Mouse (Mus musculus): ENCODE measurements around the gene Wfikkn2. TPM values are rescaled to one million over a fixed set of nuclear protein-coding genes. Genes with fewer than 3 reads are reported as not detected.

Gene Wfikkn2
- polyA plus RNA-seq, 1 experiment: 1.7 TPM

DNA sequence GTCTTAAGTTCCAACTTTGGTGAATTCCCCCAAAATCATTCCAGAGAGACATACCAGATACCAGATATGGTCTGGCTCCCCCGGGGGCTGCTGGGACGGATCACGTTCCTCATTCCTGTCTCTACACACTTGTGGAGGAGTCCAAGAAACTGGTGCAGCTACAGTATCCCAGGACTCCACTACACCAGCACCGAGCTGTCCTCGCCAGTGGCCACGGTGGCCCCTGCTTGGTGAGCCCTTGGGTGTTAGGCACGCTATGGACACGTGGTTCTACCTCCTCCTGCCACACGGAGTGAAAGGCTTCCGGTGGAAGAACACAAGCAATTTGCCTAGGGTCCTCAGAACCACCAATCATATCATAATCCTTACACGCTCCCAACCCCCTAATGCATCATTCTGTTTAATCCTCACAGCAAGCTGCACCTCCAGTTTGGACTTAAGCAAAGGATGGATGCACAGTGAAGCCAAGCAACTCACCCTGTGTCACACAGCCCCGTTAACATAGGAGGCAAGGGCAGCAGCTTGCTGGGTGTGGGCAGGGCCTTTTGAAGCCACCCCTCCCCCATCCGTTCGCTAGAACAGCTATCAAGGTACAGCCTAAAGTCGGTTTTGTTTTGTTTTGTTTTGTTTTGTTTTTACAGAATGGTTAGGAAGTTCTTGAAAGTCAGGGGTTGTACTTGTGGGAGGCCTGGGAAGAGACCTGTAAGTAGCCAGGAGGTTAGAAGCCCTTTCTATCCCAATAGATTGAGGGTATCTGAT, 2.2 kb downstream of the Wfikkn2 start:
- 40% methylated on average over 15 of the region's 15 CpGs for WGBS

DNA sequence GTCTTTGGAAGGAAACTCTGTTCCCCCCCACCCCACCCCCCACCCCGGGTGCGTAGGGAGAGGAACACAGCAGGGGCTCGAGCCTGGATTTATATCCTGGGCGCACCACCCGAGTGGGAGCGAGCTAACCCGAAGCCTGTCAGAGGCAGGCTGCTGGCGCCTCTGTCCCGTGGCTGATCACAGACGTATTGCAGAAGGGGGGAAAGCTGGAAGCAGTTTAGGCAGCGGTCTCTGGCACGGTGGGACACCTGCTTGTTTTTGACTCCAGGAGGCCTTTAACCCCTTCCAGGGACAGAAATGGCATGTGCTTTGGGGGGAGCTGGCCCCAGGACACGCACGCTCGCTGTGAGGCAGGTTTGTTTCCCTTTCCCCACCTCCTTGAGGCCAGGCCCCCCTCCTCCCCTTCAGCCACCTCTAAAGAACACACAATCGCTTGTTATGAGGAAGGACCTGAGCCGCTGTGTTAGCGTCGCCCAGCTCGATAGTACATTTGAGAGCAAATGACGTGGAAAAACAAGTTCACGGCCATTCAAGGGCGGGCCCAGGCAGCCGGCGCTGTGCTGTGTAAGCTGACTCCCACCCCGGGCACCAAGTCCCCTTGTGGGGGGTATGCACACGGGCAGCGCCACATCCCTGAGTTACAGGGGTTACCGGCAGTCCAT, 2.9 kb downstream of the Wfikkn2 start:
- no peak for DNase-seq
- peaks cover 2% of the 10 kb centered on the region; the same call in 1 of the 2 replicates for H3K4me1 ChIP-seq (ENCODE audit: control insufficient read depth, insufficient read depth, low read length)
- no peak for TF ChIP-seq POLR2A (IDR thresholded peaks at IDR 0.05; ENCODE audit: borderline replicate concordance, extremely low read depth, low read depth, low read length)
- no peak for TF ChIP-seq CTCF (IDR thresholded peaks at IDR 0.05; ENCODE audit: insufficient read depth, low read length)
- WGBS: 8% methylated on average over 29 of the region's 29 CpGs
- peak overlapping the region; percentile 27 for H3K4me3 ChIP-seq (replicated peaks; ENCODE audit: extremely low read depth, low read depth, low read length)

More for the DNA sequence above, 2.2 kb downstream of the Wfikkn2 start:
- DNase-seq: no peak
- peaks cover 2% of the 10 kb centered on the region; the same call in 1 of the 2 replicates for H3K4me1 ChIP-seq (ENCODE audit: control insufficient read depth, insufficient read depth, low read length)
- no peak overlapping the region for H3K4me3 ChIP-seq (replicated peaks; ENCODE audit: extremely low read depth, low read depth, low read length)
- TF ChIP-seq CTCF (IDR thresholded peaks at IDR 0.05; ENCODE audit: insufficient read depth, low read length) (no peak), POLR2A (IDR thresholded peaks at IDR 0.05; ENCODE audit: borderline replicate concordance, extremely low read depth, low read depth, low read length) (no peak)

DNA sequence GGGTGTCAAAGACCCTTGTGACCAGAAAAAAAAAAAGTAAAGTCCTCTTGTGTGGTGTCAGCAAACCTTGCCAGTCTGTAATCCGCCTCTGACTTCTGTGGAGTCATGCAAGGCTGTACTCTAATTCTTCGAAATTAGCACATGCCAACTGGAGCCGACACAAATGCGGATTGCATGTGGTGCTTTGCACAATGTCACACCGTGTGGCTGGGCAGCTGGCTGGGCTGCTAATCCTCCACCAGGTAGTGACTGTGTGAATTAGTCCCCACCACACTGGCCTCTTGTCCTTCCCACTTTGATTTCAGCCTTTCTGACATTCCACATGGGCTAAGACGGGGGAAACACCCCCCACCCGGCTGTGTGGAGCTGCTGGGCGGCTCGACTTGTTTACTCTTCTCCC, 6.1 kb downstream of the Wfikkn2 start:
- WGBS: 43% methylated on average over 9 of the region's 9 CpGs
- no peak overlapping the region for H3K4me3 ChIP-seq (replicated peaks; ENCODE audit: extremely low read depth, low read depth, low read length)
- peaks cover 2% of the 10 kb centered on the region; the same call in 1 of the 2 replicates for H3K4me1 ChIP-seq (ENCODE audit: control insufficient read depth, insufficient read depth, low read length)
- no peak for TF ChIP-seq POLR2A (IDR thresholded peaks at IDR 0.05; ENCODE audit: borderline replicate concordance, extremely low read depth, low read depth, low read length)
- DNase-seq: no peak

DNA sequence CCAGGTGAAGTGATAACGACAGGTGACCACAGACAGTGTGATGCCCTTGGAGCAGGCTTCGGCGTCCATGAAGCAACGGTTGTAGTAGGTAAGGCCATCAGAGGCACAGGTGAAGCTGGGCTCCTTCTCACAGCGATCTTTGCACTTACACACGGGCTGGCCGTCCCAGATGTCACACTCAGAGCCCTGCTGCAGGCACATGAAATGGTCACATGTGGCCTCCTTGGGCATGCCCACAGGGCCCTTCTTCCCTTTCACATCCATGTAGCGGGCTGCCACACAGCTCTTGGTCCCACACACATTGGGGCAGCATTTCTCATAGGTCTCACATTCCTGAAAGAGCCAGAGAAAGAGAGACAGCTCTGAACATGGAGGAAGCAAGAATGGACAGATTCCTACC, 7.0 kb downstream of the Wfikkn2 start:
- DNase-seq: no peak
- peaks cover 2% of the 10 kb centered on the region; the same call in 1 of the 2 replicates for H3K4me1 ChIP-seq (ENCODE audit: control insufficient read depth, insufficient read depth, low read length)
- TF ChIP-seq POLR2A (IDR thresholded peaks at IDR 0.05; ENCODE audit: borderline replicate concordance, extremely low read depth, low read depth, low read length) (no peak), CTCF (IDR thresholded peaks at IDR 0.05; ENCODE audit: insufficient read depth, low read length) (no peak)
- no peak overlapping the region for H3K4me3 ChIP-seq (replicated peaks; ENCODE audit: extremely low read depth, low read depth, low read length)
- 94% methylated on average over 8 of the region's 8 CpGs for WGBS

DNA sequence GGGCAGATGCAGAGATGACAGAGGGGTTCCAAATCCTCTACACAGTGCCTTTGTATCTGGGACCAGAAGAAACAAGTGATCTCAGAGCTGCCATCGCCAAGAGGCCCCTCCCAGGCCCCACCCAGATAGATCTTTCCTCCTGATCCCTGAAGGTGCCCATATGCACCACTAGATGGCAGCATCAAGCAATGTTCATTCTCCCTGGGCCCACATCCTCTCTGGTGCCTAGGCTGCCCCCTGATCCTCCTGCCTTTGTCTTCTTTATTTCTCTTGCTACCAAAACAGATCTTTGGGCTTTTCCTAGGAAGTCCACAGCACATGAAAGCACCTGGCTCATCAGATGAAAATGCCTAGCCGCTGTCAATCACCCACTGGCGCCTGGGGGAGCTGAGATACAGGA, 9.7 kb downstream of the Wfikkn2 start:
- DNase-seq: peak; percentile 50
- TF ChIP-seq CTCF (IDR thresholded peaks at IDR 0.05; ENCODE audit: insufficient read depth, low read length): peak; percentile 92
- no peak for TF ChIP-seq POLR2A (IDR thresholded peaks at IDR 0.05; ENCODE audit: borderline replicate concordance, extremely low read depth, low read depth, low read length)
- Histone ChIP-seq H3K4me1 (ENCODE audit: control insufficient read depth, insufficient read depth, low read length) (peaks cover 7% of the 10 kb centered on the region; the same call in 1 of the 2 replicates), H3K4me3 (replicated peaks; ENCODE audit: extremely low read depth, low read depth, low read length) (no peak overlapping the region)
- WGBS: 35% methylated on average over 3 of the region's 3 CpGs

DNA sequence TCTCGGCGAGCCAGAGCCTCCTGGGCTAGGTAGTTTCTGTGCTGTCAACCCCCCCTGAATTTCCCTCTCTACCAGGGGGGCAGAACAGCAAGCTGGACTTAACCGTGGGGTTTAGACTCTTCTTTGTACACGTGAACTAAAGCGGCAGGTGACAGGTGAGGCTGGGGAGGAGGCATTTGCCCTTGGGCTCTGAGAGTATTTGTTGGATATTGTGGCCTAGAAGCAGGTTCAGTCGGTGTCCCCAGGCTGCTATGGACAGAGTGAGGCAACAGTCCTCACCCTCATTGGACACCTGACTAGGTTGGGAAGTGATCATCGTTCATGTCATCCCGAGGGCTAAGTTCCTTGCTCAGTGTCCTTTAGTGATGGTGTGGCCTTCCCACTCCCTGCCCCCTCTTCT, 10.9 kb downstream of the Wfikkn2 start:
- no peak for DNase-seq
- WGBS: 91% methylated on average over 8 of the region's 8 CpGs
- H3K4me1 ChIP-seq (ENCODE audit: control insufficient read depth, insufficient read depth, low read length): peaks cover 7% of the 10 kb centered on the region; the same call in 1 of the 2 replicates
- TF ChIP-seq CTCF (IDR thresholded peaks at IDR 0.05; ENCODE audit: insufficient read depth, low read length): no peak
- TF ChIP-seq POLR2A (IDR thresholded peaks at IDR 0.05; ENCODE audit: borderline replicate concordance, extremely low read depth, low read depth, low read length): no peak
- no peak overlapping the region for H3K4me3 ChIP-seq (replicated peaks; ENCODE audit: extremely low read depth, low read depth, low read length)

DNA sequence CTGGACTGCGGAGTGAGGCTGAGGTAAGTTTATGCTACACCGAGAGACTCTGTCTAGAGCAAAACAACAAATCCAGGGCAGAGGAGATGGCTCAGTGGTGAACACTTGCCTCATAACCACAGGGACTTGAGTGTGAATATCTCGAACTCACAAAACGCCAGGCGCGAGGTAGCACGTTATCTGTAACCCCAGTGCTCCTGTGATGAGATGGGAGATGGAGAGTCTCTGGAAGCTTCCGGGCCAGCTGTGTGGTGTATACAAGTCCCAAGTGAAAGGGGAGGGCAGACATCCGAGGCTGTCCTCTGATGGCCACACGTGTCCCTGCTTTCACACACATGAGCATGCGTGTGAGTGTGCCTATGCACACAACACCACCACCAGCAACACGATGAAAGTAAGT, 11.4 kb downstream of the Wfikkn2 start:
- Histone ChIP-seq H3K4me3 (replicated peaks; ENCODE audit: extremely low read depth, low read depth, low read length) (no peak overlapping the region), H3K4me1 (ENCODE audit: control insufficient read depth, insufficient read depth, low read length) (peaks cover 7% of the 10 kb centered on the region; the same call in 1 of the 2 replicates)
- no peak for TF ChIP-seq CTCF (IDR thresholded peaks at IDR 0.05; ENCODE audit: insufficient read depth, low read length)
- no peak for TF ChIP-seq POLR2A (IDR thresholded peaks at IDR 0.05; ENCODE audit: borderline replicate concordance, extremely low read depth, low read depth, low read length)
- 89% methylated on average over 12 of the region's 12 CpGs for WGBS
- DNase-seq: no peak

DNA sequence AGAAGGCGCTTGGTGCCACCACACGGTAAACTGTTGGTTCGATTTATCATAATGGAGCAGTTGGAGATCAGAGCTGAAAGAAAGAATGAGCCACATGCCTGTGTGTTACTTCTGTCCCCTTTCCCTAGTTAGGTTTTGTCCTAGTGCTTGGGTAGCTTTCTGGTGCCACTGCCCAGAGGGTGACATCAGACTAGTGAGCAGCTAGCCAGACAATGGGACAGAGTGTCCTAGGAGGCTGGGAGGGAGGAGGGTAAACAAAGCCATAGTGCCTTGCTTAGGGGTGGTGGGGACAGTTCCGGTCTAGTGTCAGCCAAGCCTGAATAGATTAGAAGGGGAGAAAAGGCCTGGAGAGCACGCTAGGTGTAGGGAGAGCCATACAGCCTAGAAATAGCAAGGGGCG, 12.4 kb downstream of the Wfikkn2 start:
- H3K4me1 ChIP-seq (ENCODE audit: control insufficient read depth, insufficient read depth, low read length): peaks cover 7% of the 10 kb centered on the region; the same call in 1 of the 2 replicates
- WGBS: 80% methylated on average over 6 of the region's 6 CpGs
- TF ChIP-seq CTCF (IDR thresholded peaks at IDR 0.05; ENCODE audit: insufficient read depth, low read length): no peak
- no peak for TF ChIP-seq POLR2A (IDR thresholded peaks at IDR 0.05; ENCODE audit: borderline replicate concordance, extremely low read depth, low read depth, low read length)
- no peak overlapping the region for H3K4me3 ChIP-seq (replicated peaks; ENCODE audit: extremely low read depth, low read depth, low read length)
- DNase-seq: no peak

DNA sequence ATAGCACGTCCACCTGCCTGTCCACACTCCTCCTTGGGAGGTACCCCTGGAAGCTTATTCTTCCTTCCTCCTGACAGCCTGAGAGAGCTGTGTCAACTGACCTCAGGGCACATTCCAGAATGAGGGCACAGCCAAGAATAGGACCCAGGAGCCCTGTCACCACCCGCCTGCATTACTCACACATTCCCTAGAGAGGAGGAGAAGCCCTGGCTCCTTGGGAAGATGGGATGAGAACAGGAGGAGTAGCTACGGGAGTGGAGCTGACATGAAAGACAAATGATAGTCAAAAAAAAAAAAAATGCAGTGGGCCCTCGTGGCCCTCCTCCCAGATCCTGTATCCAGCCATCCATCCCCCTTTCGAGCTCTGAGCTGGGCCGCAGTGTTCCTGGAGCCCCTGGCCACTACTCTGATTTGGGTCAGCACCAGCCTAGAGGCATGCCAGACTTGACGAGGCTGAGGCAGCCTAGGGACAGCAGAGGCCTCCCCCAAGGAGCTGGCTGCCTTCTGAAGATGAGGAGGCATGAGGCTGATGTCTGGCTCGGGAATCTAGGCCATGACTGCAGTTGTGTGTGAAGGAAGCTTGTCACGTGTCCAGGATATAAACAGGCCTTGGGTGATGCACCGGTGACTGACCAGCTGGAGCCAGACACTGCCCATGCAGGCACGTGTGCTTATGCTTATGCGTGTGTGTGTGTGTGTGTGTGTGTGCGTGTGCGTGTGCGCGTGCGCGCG, 13.8 kb downstream of the Wfikkn2 start:
- Histone ChIP-seq H3K4me1 (ENCODE audit: control insufficient read depth, insufficient read depth, low read length) (peaks cover 7% of the 10 kb centered on the region; the same call in 1 of the 2 replicates), H3K4me3 (replicated peaks; ENCODE audit: extremely low read depth, low read depth, low read length) (no peak overlapping the region)
- WGBS: 57% methylated on average over 19 of the region's 19 CpGs
- TF ChIP-seq CTCF (IDR thresholded peaks at IDR 0.05; ENCODE audit: insufficient read depth, low read length) (no peak), POLR2A (IDR thresholded peaks at IDR 0.05; ENCODE audit: borderline replicate concordance, extremely low read depth, low read depth, low read length) (no peak)
- DNase-seq: no peak
